Mouse (Mus musculus) limb, embryonic 14.5 days (tissue): ENCODE results near the gene Kcmf1. TPM values are rescaled to one million over a fixed set of nuclear protein-coding genes. Genes with fewer than 3 reads are reported as not detected.

Source experiments
- ATAC-seq: fragments of 200-750 bp; cut with Nextera tagmentation; 2 replicates; pipeline ENCODE4 v1.8.0; 2017; ENCODE audit warnings: low read depth, moderate number of reproducible peaks, moderate TSS enrichment; ENCODE audit not compliant: low FRiP score
- DNase-seq: peaks from one replicate; pipeline ENCODE4 v3.0.0-alpha.2; 2015; ENCODE audit warnings: low spot score
- H3K27ac ChIP-seq: fragments of 300-500 bp; sonication (generic); replicated peaks from 2 replicates; pipeline ENCODE4 v1.5.1; 2014; ENCODE audit warnings: low read depth, mild to moderate bottlenecking, low read length, moderate library complexity, mixed read lengths
- H3K27me3 ChIP-seq: fragments of 300-500 bp; sonication (generic); 2 replicates; pipeline ENCODE4 v1.6.1; 2014; ENCODE audit warnings: low read length, mixed read lengths; ENCODE audit not compliant: control insufficient read depth, insufficient read depth
- H3K36me3 ChIP-seq: fragments of 300-500 bp; sonication (generic); 2 replicates; pipeline ENCODE4 v1.6.1; 2014; ENCODE audit warnings: mild to moderate bottlenecking, low read length, moderate library complexity, mixed read lengths; ENCODE audit not compliant: control insufficient read depth, insufficient read depth
- H3K4me1 ChIP-seq: fragments of 300-500 bp; sonication (generic); 2 replicates; pipeline ENCODE4 v1.6.1; 2014; ENCODE audit warnings: antibody characterized with exemption, low read length, mixed read lengths; ENCODE audit not compliant: control insufficient read depth, insufficient read depth
- H3K4me2 ChIP-seq: fragments of 300-500 bp; sonication (generic); replicated peaks from 2 replicates; pipeline ENCODE4 v1.6.1; 2014; ENCODE audit warnings: low read depth, mild to moderate bottlenecking, low read length, moderate library complexity; ENCODE audit not compliant: severe bottlenecking
- H3K4me3 ChIP-seq: fragments of 300-500 bp; sonication (generic); replicated peaks from 2 replicates; pipeline ENCODE4 v1.5.1; 2014; ENCODE audit warnings: low read length
- H3K9ac ChIP-seq: fragments of 300-500 bp; sonication (generic); 2 replicates; pipeline ENCODE4 v1.6.1; 2014; ENCODE audit warnings: mild to moderate bottlenecking, low read depth, low read length, moderate library complexity; ENCODE audit not compliant: severe bottlenecking
- H3K9me3 ChIP-seq: fragments of 300-500 bp; sonication (generic); 2 replicates; pipeline ENCODE4 v1.6.1; 2016; ENCODE audit warnings: low read length; ENCODE audit not compliant: control insufficient read depth
- POLR2A ChIP-seq: fragments of 200-500 bp; IDR thresholded peaks from 2 replicates; pipeline ENCODE4 v1.8.0; 2012; ENCODE audit warnings: inconsistent platforms, mild to moderate bottlenecking, moderate library complexity, borderline replicate concordance; ENCODE audit not compliant: insufficient read depth, insufficient read length; ENCODE audit errors: extremely low read depth
- WGBS: fragments of 180-500 bp; shearing (Covaris S2); extraction: QIAGEN DNeasy Blood & Tissue Kit; methylation state at CpG from one replicate; pipeline ENCODE4 v1.1.7; 2014; 5-methylcytosine and 5-hydroxymethylcytosine counted together
- polyA plus RNA-seq, 2 experiments: library from polyadenylated mRNA; depleted of rRNA in 1 of 2; stranded (reverse) in 1 of 2; unstranded in 1 of 2; fragments of >200 nt; fragmentation: Nextera tagmentation in 1 of 2; extraction: Ambion mirVana in 1 of 2; gene quantifications; 2 replicates each; pipeline versions ENCODE4 v1.2.1 to v1.2.3; 2012 to 2014

Kcmf1 gene
- polyA plus RNA-seq, 2 experiments: 61.4 to 119 TPM

- no peaks in the 10 kb centered on the region for H3K4me1 ChIP-seq
- no peak for ATAC-seq
- WGBS: 91% methylated on average over 6 of the region's 6 CpGs
Observed at GRCm38 (mm10) chr6:72802119-72802518, 97.7 kb downstream of the Kcmf1 start.

GRCm38 (mm10) chr6:72800641-72801040 lies 99.1 kb downstream of the Kcmf1 start:
- 39% methylated on average over 2 of the region's 2 CpGs for WGBS
- Histone ChIP-seq H3K4me1 (no peaks in the 10 kb centered on the region), H3K4me3 (no peak overlapping the region), H3K9me3 (no peaks in the 10 kb centered on the region), H3K9ac (no peak overlapping the region), H3K36me3 (no peaks in the 10 kb centered on the region), H3K27me3 (no peaks in the 10 kb centered on the region), H3K4me2 (no peak overlapping the region), H3K27ac (no peak overlapping the region)
- DNase-seq: no peak
- no peak for TF ChIP-seq POLR2A
- ATAC-seq: no peak

More at GRCm38 (mm10) chr6:72802119-72802518, 97.7 kb downstream of the Kcmf1 start:
- Histone ChIP-seq H3K4me2 (no peak overlapping the region), H3K27ac (no peak overlapping the region), H3K36me3 (no peaks in the 10 kb centered on the region), H3K4me3 (no peak overlapping the region), H3K9ac (no peak overlapping the region), H3K27me3 (no peaks in the 10 kb centered on the region), H3K9me3 (no peaks in the 10 kb centered on the region)
- DNase-seq: no peak
- no peak for TF ChIP-seq POLR2A

- Histone ChIP-seq H3K4me1 (no peaks in the 10 kb centered on the region), H3K9me3 (no peaks in the 10 kb centered on the region), H3K4me2 (no peak overlapping the region), H3K36me3 (no peaks in the 10 kb centered on the region), H3K9ac (no peak overlapping the region), H3K4me3 (no peak overlapping the region), H3K27ac (no peak overlapping the region), H3K27me3 (no peaks in the 10 kb centered on the region)
- DNase-seq: no peak
- TF ChIP-seq POLR2A: no peak
- ATAC-seq: no peak
Observed at GRCm38 (mm10) chr6:72797763-72798162, 102.0 kb downstream of the Kcmf1 start.

GRCm38 (mm10) chr6:72795444-72795843 lies 104.3 kb downstream of the Kcmf1 start:
- Histone ChIP-seq H3K4me1 (no peaks in the 10 kb centered on the region), H3K36me3 (no peaks in the 10 kb centered on the region), H3K9me3 (no peaks in the 10 kb centered on the region), H3K27ac (no peak overlapping the region), H3K27me3 (no peaks in the 10 kb centered on the region), H3K4me3 (no peak overlapping the region), H3K4me2 (no peak overlapping the region), H3K9ac (no peak overlapping the region)
- ATAC-seq (no peak), DNase-seq (no peak)
- no peak for TF ChIP-seq POLR2A
- WGBS: 53% methylated on average over 16 of the region's 16 CpGs

GRCm38 (mm10) chr6:72794870-72795269 lies 104.9 kb downstream of the Kcmf1 start:
- Histone ChIP-seq H3K36me3 (no peaks in the 10 kb centered on the region), H3K4me1 (no peaks in the 10 kb centered on the region), H3K4me3 (no peak overlapping the region), H3K27ac (no peak overlapping the region), H3K4me2 (no peak overlapping the region), H3K27me3 (no peaks in the 10 kb centered on the region), H3K9me3 (no peaks in the 10 kb centered on the region), H3K9ac (no peak overlapping the region)
- WGBS: 43% methylated on average over 7 of the region's 7 CpGs
- no peak for DNase-seq
- ATAC-seq: no peak
- TF ChIP-seq POLR2A: no peak

- no peaks in the 10 kb centered on the region for H3K36me3 ChIP-seq
- no peak for ATAC-seq
- 92% methylated on average over 8 of the region's 8 CpGs for WGBS
- H3K9ac ChIP-seq: no peak overlapping the region
- no peaks in the 10 kb centered on the region for H3K9me3 ChIP-seq
- H3K4me2 ChIP-seq: no peak overlapping the region
- no peak for DNase-seq
- H3K27me3 ChIP-seq: no peaks in the 10 kb centered on the region
- H3K4me1 ChIP-seq: no peaks in the 10 kb centered on the region
- no peak for TF ChIP-seq POLR2A
- H3K27ac ChIP-seq: no peak overlapping the region
- H3K4me3 ChIP-seq: no peak overlapping the region
Observed at GRCm38 (mm10) chr6:72792641-72793040, 107.1 kb downstream of the Kcmf1 start.

Other genes with a start within 250 kb of the Kcmf1 start
- 78.1 and 103 TPM in 2 replicates for gene Tcf7l1, start 110.7 kb downstream of the Kcmf1 start, polyA plus RNA-seq (2012; rRNA removed)
- 47.9 and 54.9 TPM in 2 replicates for gene Tcf7l1, start 110.7 kb downstream of the Kcmf1 start, polyA plus RNA-seq (2014; fragmentation: Nextera tagmentation; extraction: Ambion mirVana)
- gene Tmsb10, start 58.8 kb upstream of the Kcmf1 start, polyA plus RNA-seq (2012; rRNA removed): 698 and 1,253 TPM in 2 replicates
- gene Tmsb10, start 58.8 kb upstream of the Kcmf1 start, polyA plus RNA-seq (2014; fragmentation: Nextera tagmentation; extraction: Ambion mirVana): 2,385 and 2,395 TPM in 2 replicates